Mouse (Mus musculus) macrophage (primary cell): ENCODE results near the gene Ankrd2. TPM values are rescaled to one million over a fixed set of nuclear protein-coding genes. Genes with fewer than 3 reads are reported as not detected.

Source experiments
- H3K27ac ChIP-seq: fragments of 350-480 bp; formaldehyde crosslinking; 2 replicates; pipeline ENCODE4 v1.9.0; 2021
- H3K36me3 ChIP-seq: fragments of 350-480 bp; formaldehyde crosslinking; 2 replicates; pipeline ENCODE4 v1.9.0; 2021; ENCODE audit errors: inconsistent target
- H3K4me3 ChIP-seq: fragments of 350-480 bp; formaldehyde crosslinking; 2 replicates; pipeline ENCODE4 v1.9.0; 2021; ENCODE audit errors: inconsistent target
- H3K79me2 ChIP-seq: fragments of 350-480 bp; formaldehyde crosslinking; 2 replicates; pipeline ENCODE4 v1.9.0; 2021; ENCODE audit errors: inconsistent target
- WGBS: methylation state at CpG from one replicate; pipeline ENCODE4 v1.1.7; 2026; ENCODE audit warnings: inconsistent platforms; ENCODE audit not compliant: missing documents; 5-methylcytosine and 5-hydroxymethylcytosine counted together
- polyA plus RNA-seq: library from polyadenylated mRNA; stranded (reverse); fragments of 250-400 nt; gene quantifications from 3 replicates; pipeline ENCODE4 v1.2.4, GENCODE M21; 2018; ENCODE audit warnings: inconsistent platforms

Ankrd2 gene
- polyA plus RNA-seq, 1 experiment from 2014 or later = not detected

- WGBS = 60% methylated on average over 6 of the region's 6 CpGs
- no peaks in the 10 kb centered on the region for H3K36me3 ChIP-seq
- no peak overlapping the region for H3K27ac ChIP-seq
- H3K4me3 ChIP-seq = no peak overlapping the region
- H3K79me2 ChIP-seq = no peaks in the 10 kb centered on the region
These were observed 18.5 kb downstream of the Ankrd2 start for GRCm38 (mm10) chr19:42054255-42054654.

GRCm38 (mm10) chr19:42055881-42056280, 20.1 kb downstream of the Ankrd2 start:
- no peak overlapping the region for H3K27ac ChIP-seq
- H3K79me2 ChIP-seq = no peaks in the 10 kb centered on the region
- WGBS = 89% methylated on average over 2 of the region's 2 CpGs
- no peak overlapping the region for H3K4me3 ChIP-seq
- no peaks in the 10 kb centered on the region for H3K36me3 ChIP-seq

- 86% methylated on average over 6 of the region's 6 CpGs for WGBS
- H3K36me3 ChIP-seq = no peaks in the 10 kb centered on the region
- H3K27ac ChIP-seq = no peak overlapping the region
- H3K79me2 ChIP-seq = no peaks in the 10 kb centered on the region
- H3K4me3 ChIP-seq = no peak overlapping the region
These were observed 21.1 kb downstream of the Ankrd2 start for GRCm38 (mm10) chr19:42056719-42057409.

- no peaks in the 10 kb centered on the region for H3K79me2 ChIP-seq
- WGBS = 73% methylated on average over 7 of the region's 7 CpGs
- H3K27ac ChIP-seq = no peak overlapping the region
- no peaks in the 10 kb centered on the region for H3K36me3 ChIP-seq
- no peak overlapping the region for H3K4me3 ChIP-seq
These were observed 22.6 kb downstream of the Ankrd2 start for GRCm38 (mm10) chr19:42058426-42058825.

- Histone ChIP-seq H3K27ac (no peak overlapping the region), H3K36me3 (no peaks in the 10 kb centered on the region), H3K4me3 (no peak overlapping the region), H3K79me2 (no peaks in the 10 kb centered on the region)
- 96% methylated on average over 7 of the region's 7 CpGs for WGBS
These were observed 25.6 kb downstream of the Ankrd2 start for GRCm38 (mm10) chr19:42061443-42061842.

- 85% methylated on average over 11 of the region's 11 CpGs for WGBS
- Histone ChIP-seq H3K4me3 (no peak overlapping the region), H3K27ac (no peak overlapping the region), H3K36me3 (no peaks in the 10 kb centered on the region), H3K79me2 (no peaks in the 10 kb centered on the region)
These were observed 32.8 kb downstream of the Ankrd2 start for GRCm38 (mm10) chr19:42068441-42069240.

- WGBS = 86% methylated on average over 6 of the region's 6 CpGs
- Histone ChIP-seq H3K4me3 (no peak overlapping the region), H3K27ac (no peak overlapping the region), H3K79me2 (no peaks in the 10 kb centered on the region), H3K36me3 (no peaks in the 10 kb centered on the region)
These were observed 33.4 kb downstream of the Ankrd2 start for GRCm38 (mm10) chr19:42069241-42069525.

- Histone ChIP-seq H3K79me2 (no peaks in the 10 kb centered on the region), H3K27ac (no peak overlapping the region), H3K4me3 (no peak overlapping the region), H3K36me3 (no peaks in the 10 kb centered on the region)
- 89% methylated on average over 7 of the region's 7 CpGs for WGBS
These were observed 35.4 kb downstream of the Ankrd2 start for GRCm38 (mm10) chr19:42071221-42071620.

- no peak overlapping the region for H3K27ac ChIP-seq
- WGBS = 77% methylated on average over 15 of the region's 15 CpGs
- H3K79me2 ChIP-seq = no peaks in the 10 kb centered on the region
- no peaks in the 10 kb centered on the region for H3K36me3 ChIP-seq
- no peak overlapping the region for H3K4me3 ChIP-seq
These were observed 36.2 kb downstream of the Ankrd2 start for GRCm38 (mm10) chr19:42071886-42072608.

- no peaks in the 10 kb centered on the region for H3K36me3 ChIP-seq
- no peak overlapping the region for H3K4me3 ChIP-seq
- H3K79me2 ChIP-seq = no peaks in the 10 kb centered on the region
- WGBS = 87% methylated on average over 7 of the region's 7 CpGs
- H3K27ac ChIP-seq = no peak overlapping the region
These were observed 37.0 kb downstream of the Ankrd2 start for GRCm38 (mm10) chr19:42072802-42073201.

GRCm38 (mm10) chr19:42075051-42075450, 39.3 kb downstream of the Ankrd2 start:
- Histone ChIP-seq H3K27ac (no peak overlapping the region), H3K4me3 (no peak overlapping the region), H3K36me3 (no peaks in the 10 kb centered on the region), H3K79me2 (no peaks in the 10 kb centered on the region)
- WGBS = 92% methylated on average over 2 of the region's 2 CpGs

- Histone ChIP-seq H3K36me3 (no peaks in the 10 kb centered on the region), H3K27ac (no peak overlapping the region), H3K79me2 (no peaks in the 10 kb centered on the region), H3K4me3 (no peak overlapping the region)
- 93% methylated on average over 16 of the region's 16 CpGs for WGBS
These were observed 40.2 kb downstream of the Ankrd2 start for GRCm38 (mm10) chr19:42075992-42076391.

GRCm38 (mm10) chr19:42078566-42078965, 42.8 kb downstream of the Ankrd2 start:
- Histone ChIP-seq H3K4me3 (no peak overlapping the region), H3K27ac (peak overlapping the region; percentile 86; the same call in 1 of the 2 replicates), H3K79me2 (no peaks in the 10 kb centered on the region), H3K36me3 (no peaks in the 10 kb centered on the region)
- WGBS = 97% methylated on average over 8 of the region's 8 CpGs

GRCm38 (mm10) chr19:42079006-42079405, 43.2 kb downstream of the Ankrd2 start:
- Histone ChIP-seq H3K4me3 (no peak overlapping the region), H3K36me3 (no peaks in the 10 kb centered on the region), H3K79me2 (no peaks in the 10 kb centered on the region), H3K27ac (peak overlapping the region; percentile 86)
- 98% methylated on average over 12 of the region's 12 CpGs for WGBS

- 50% methylated on average over 5 of the region's 5 CpGs for WGBS
- peak overlapping the region; percentile 86 for H3K27ac ChIP-seq
- H3K79me2 ChIP-seq = no peaks in the 10 kb centered on the region
- no peaks in the 10 kb centered on the region for H3K36me3 ChIP-seq
- no peak overlapping the region for H3K4me3 ChIP-seq
These were observed 44.1 kb downstream of the Ankrd2 start for GRCm38 (mm10) chr19:42079950-42080349.
